Mouse (Mus musculus): ENCODE results near the gene Cd86.

Cd86 gene

GRCm38 (mm10) chr16:36598265-36598664, 67.6 kb downstream of the Cd86 start:
- DNase-seq (ENCODE audit: low read depth, low spot score), result peak; percentile 17

- no peak for DNase-seq (ENCODE audit: low read depth, low spot score)
Observed at GRCm38 (mm10) chr16:36596671-36597410, 69.0 kb downstream of the Cd86 start.

DNA sequence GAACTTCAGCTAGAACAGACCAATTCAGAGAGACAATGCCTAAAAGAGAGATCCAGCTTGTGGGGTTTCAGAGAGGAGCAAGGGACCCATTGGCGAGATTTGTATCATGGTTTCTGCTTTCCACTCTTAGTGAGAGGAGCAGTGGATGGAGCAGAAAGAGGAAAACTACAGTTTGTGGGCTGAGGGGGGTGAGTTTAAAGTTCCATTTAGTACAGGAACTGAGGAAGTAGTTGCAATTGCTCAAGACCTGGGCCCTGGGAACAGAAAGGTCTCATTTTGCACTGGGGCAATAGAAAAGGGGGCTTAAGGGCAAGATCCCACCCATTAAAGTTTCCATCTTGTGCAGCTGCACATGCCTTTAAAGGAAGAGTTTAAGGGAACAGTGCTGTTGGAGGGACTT, 76.0 kb downstream of the Cd86 start:
- DNase-seq (ENCODE audit: low read depth, low spot score), result no peak

GRCm38 (mm10) chr16:36587971-36588370, 77.9 kb downstream of the Cd86 start:
- no peak for DNase-seq (ENCODE audit: low read depth, low spot score)

- no peak for DNase-seq (ENCODE audit: low read depth, low spot score)
Observed at GRCm38 (mm10) chr16:36582073-36582472, 83.8 kb downstream of the Cd86 start.

- DNase-seq (ENCODE audit: low read depth, low spot score), result no peak
Observed at GRCm38 (mm10) chr16:36571942-36572341, 93.9 kb downstream of the Cd86 start.

DNA sequence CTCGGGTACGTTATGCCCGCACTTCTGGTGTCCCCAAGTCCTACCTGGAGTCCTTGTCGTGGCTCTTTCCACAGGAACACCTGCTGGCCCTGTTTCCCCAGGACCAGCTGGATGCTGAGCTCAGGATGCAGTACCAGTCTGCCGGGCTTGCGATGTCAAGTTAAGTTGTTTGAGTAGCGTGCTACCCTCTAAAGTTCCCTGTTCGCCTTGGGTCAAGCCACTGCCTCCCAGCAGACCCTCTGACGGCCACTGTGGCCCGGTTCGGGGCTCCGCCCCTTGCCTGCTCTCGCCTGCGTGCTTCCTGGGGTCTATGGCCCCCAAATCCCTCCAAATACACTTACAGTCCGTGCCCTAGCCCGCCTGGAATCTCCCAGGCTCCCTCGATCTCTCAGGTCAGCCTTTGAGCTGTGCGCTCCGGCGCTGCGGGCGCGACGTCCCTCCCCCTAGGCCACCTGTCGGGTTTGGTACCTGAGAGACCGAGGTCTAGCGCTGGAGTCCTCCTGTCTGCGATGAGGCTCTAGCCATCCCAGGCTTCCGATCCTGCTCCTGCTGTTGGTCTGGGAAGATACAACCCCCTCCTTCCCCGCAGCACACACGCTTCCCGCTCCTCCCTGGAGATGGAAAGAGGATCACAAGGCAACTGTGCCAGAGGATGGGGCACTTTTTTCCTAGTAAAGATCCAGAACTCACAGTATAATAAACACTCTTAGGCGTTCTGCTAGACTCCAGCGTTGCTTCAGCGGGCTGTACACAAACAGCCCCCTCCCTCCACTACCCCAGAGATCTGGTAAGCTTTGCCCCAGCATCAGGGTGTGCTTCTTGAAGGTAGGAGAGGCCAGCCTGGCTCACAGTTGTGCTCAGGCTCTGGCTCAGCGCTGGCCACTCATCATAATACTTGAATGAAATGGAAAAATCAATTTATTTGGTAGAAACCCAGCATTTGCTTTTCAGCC, 104.2 kb downstream of the Cd86 start, which contains the start of gene Casr:
Gene Casr, minus strand, starts transcription at position 756 of the 953 bp plus-strand sequence.
- no peak for DNase-seq (ENCODE audit: low read depth, low spot score)

GRCm38 (mm10) chr16:36559573-36559972, 106.3 kb downstream of the Cd86 start:
- DNase-seq (ENCODE audit: low read depth, low spot score), result no peak

DNA sequence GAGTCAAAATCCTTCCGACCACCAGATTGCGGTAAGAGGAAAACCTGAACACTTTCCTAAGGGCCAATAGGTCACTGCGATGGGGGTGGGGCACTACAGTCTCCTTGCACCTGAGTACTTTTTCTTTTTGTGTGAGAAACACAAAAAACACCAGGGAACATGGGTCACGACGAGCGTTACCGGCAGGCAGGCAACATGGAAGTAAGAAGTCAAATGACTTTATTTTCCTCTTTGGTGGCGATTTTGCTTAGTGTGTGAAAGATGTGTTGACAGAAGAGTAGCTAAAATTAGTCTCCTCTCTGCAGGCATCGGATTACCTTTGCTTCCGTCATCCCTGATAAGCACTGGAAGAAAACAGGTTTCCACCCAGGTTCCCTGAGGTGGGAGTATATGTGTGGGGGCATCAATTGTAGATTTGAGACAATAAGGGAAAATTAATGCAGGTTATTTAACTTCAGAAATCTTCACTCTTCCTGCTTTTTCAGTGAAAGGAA, 110.2 kb downstream of the Cd86 start:
- DNase-seq (ENCODE audit: low read depth, low spot score), result no peak
